Mouse (Mus musculus) kidney, adult 2 months (tissue): Measurements from ENCODE around the gene Ms4a4c.

Experiments used
- CTCF ChIP-seq: fragments of 200-500 bp; conservative IDR thresholded peaks from 2 replicates; pipeline ENCODE4 v1.5.1; 2011; ENCODE audit warnings: low read depth, mild to moderate bottlenecking, control low read depth, low read length, moderate library complexity, mixed read lengths; ENCODE audit not compliant: insufficient read depth, insufficient read length
- POLR2A ChIP-seq: fragments of 200-500 bp; IDR thresholded peaks from one replicate; pipeline ENCODE4 v1.6.1; 2011; ENCODE audit warnings: low read depth, low read length, control low read depth

DNA sequence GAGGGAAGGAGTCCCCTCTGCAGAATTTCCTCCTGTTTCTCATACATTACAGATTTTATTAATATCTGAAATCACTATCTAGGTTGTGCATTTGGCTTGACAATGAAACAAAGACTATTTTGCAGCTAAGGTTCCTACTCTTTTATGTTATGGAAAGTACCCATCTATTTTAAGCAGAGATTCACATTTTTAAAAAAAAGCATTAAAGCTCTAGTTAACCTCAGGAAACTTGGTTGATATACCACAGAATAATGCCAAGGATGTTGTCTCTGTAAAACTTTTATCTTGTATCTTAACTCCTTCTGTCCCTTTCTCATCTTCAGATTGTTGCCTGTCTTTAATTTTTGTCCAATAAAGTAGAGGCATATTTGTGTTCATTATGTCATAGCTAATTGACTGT is 8.8 kb upstream of the Ms4a4c start:
- TF ChIP-seq POLR2A (no peak), CTCF (no peak)
